Mouse (Mus musculus): ENCODE measurements at regions not wholly inside any gene's neighbourhood (a gene's known extent, or its start where the extent isn't known, plus 50 kb on each side); places are given as distances from the start of the nearest gene placed in this dataset.

GRCm38 (mm10) chr4:83988314-83988713 is 463.0 kb downstream of the Ccdc171 start:
- Histone ChIP-seq H3K4me1 (peaks cover 19% of the 10 kb centered on the region), H3K9me3 (replicated peaks) (no peaks in the 10 kb centered on the region), H3K27ac (replicated peaks) (no peak overlapping the region), H3K36me3 (no peaks in the 10 kb centered on the region), H3K9ac (replicated peaks) (no peak overlapping the region), H3K27me3 (replicated peaks) (no peaks in the 10 kb centered on the region), H3K4me2 (no peak overlapping the region), H3K4me3 (replicated peaks) (no peak overlapping the region)
- 52% methylated on average over 5 of the region's 5 CpGs for WGBS
- ATAC-seq (ENCODE audit: low FRiP score), result no peak

GRCm38 (mm10) chr4:83990126-83990989 is 465.0 kb downstream of the Ccdc171 start:
- Histone ChIP-seq H3K9me3 (replicated peaks) (no peaks in the 10 kb centered on the region), H3K27me3 (replicated peaks) (no peaks in the 10 kb centered on the region), H3K4me2 (no peak overlapping the region), H3K4me3 (replicated peaks) (no peak overlapping the region), H3K36me3 (no peaks in the 10 kb centered on the region), H3K4me1 (peaks cover 19% of the 10 kb centered on the region), H3K9ac (replicated peaks) (no peak overlapping the region), H3K27ac (replicated peaks) (no peak overlapping the region)
- WGBS, result 42% methylated on average over 13 of the region's 13 CpGs
- no peak for ATAC-seq (ENCODE audit: low FRiP score)

- peaks cover 19% of the 10 kb centered on the region for H3K4me1 ChIP-seq
- H3K9me3 ChIP-seq (replicated peaks), result no peaks in the 10 kb centered on the region
- no peaks in the 10 kb centered on the region for H3K36me3 ChIP-seq
- H3K9ac ChIP-seq (replicated peaks), result no peak overlapping the region
- H3K4me2 ChIP-seq, result no peak overlapping the region
- 62% methylated on average over 4 of the region's 4 CpGs for WGBS
- no peak overlapping the region for H3K4me3 ChIP-seq (replicated peaks)
- ATAC-seq (ENCODE audit: low FRiP score), result no peak
- no peak overlapping the region for H3K27ac ChIP-seq (replicated peaks)
- H3K27me3 ChIP-seq (replicated peaks), result no peaks in the 10 kb centered on the region
Observed at GRCm38 (mm10) chr4:83991195-83991594, 465.9 kb downstream of the Ccdc171 start.

- H3K9ac ChIP-seq (replicated peaks), result no peak overlapping the region
- no peak overlapping the region for H3K4me3 ChIP-seq (replicated peaks)
- H3K27ac ChIP-seq (replicated peaks), result no peak overlapping the region
- H3K36me3 ChIP-seq, result no peaks in the 10 kb centered on the region
- no peaks in the 10 kb centered on the region for H3K9me3 ChIP-seq (replicated peaks)
- ATAC-seq (ENCODE audit: low FRiP score), result no peak
- H3K4me1 ChIP-seq, result peaks cover 4% of the 10 kb centered on the region; the same call in 1 of the 2 replicates
- WGBS, result 72% methylated on average over 4 of the region's 4 CpGs
- H3K4me2 ChIP-seq, result no peak overlapping the region
- no peaks in the 10 kb centered on the region for H3K27me3 ChIP-seq (replicated peaks)
Observed at GRCm38 (mm10) chr4:83997079-83997478, 471.7 kb downstream of the Ccdc171 start.

GRCm38 (mm10) chr4:84001645-84002044 is 476.3 kb downstream of the Ccdc171 start:
- Histone ChIP-seq H3K9me3 (replicated peaks) (no peaks in the 10 kb centered on the region), H3K27me3 (replicated peaks) (no peaks in the 10 kb centered on the region), H3K4me2 (no peak overlapping the region), H3K4me1 (peaks cover 11% of the 10 kb centered on the region), H3K27ac (replicated peaks) (no peak overlapping the region), H3K4me3 (replicated peaks) (no peak overlapping the region), H3K9ac (replicated peaks) (no peak overlapping the region), H3K36me3 (no peaks in the 10 kb centered on the region)
- 64% methylated on average over 7 of the region's 7 CpGs for WGBS
- ATAC-seq (ENCODE audit: low FRiP score), result no peak

GRCm38 (mm10) chr4:84004055-84004778 is 478.9 kb downstream of the Ccdc171 start:
- no peak for ATAC-seq (ENCODE audit: low FRiP score)
- H3K4me1 ChIP-seq, result peaks cover 11% of the 10 kb centered on the region
- H3K9me3 ChIP-seq (replicated peaks), result no peaks in the 10 kb centered on the region
- no peak overlapping the region for H3K27ac ChIP-seq (replicated peaks)
- H3K36me3 ChIP-seq, result no peaks in the 10 kb centered on the region
- no peaks in the 10 kb centered on the region for H3K27me3 ChIP-seq (replicated peaks)
- WGBS, result 82% methylated on average over 7 of the region's 7 CpGs
- no peak overlapping the region for H3K4me2 ChIP-seq
- H3K4me3 ChIP-seq (replicated peaks), result no peak overlapping the region
- no peak overlapping the region for H3K9ac ChIP-seq (replicated peaks)

GRCm38 (mm10) chr4:84004786-84005382 is 479.5 kb downstream of the Ccdc171 start:
- ATAC-seq (ENCODE audit: low FRiP score), result peak; percentile 53; the same call in 1 of the 2 replicates
- H3K9me3 ChIP-seq (replicated peaks), result no peaks in the 10 kb centered on the region
- H3K4me1 ChIP-seq, result peaks cover 11% of the 10 kb centered on the region
- no peaks in the 10 kb centered on the region for H3K36me3 ChIP-seq
- WGBS, result 34% methylated on average over 10 of the region's 10 CpGs
- H3K4me2 ChIP-seq, result no peak overlapping the region
- no peak overlapping the region for H3K4me3 ChIP-seq (replicated peaks)
- peak overlapping the region; percentile 33; the same call in 1 of the 2 replicates for H3K27ac ChIP-seq (replicated peaks)
- H3K9ac ChIP-seq (replicated peaks), result no peak overlapping the region
- no peaks in the 10 kb centered on the region for H3K27me3 ChIP-seq (replicated peaks)

GRCm38 (mm10) chr4:84011941-84012340 is 486.6 kb downstream of the Ccdc171 start:
- 66% methylated on average over 6 of the region's 6 CpGs for WGBS
- no peaks in the 10 kb centered on the region for H3K27me3 ChIP-seq (replicated peaks)
- H3K9me3 ChIP-seq (replicated peaks), result no peaks in the 10 kb centered on the region

GRCm38 (mm10) chr4:84015139-84015538 is 489.8 kb downstream of the Ccdc171 start:
- 91% methylated on average over 4 of the region's 4 CpGs for WGBS
- no peak overlapping the region for H3K9ac ChIP-seq (replicated peaks)
- ATAC-seq (ENCODE audit: low FRiP score), result no peak

More at GRCm38 (mm10) chr4:84011941-84012340, 486.6 kb downstream of the Ccdc171 start:
- Histone ChIP-seq H3K27ac (replicated peaks) (no peak overlapping the region), H3K9ac (replicated peaks) (no peak overlapping the region), H3K4me3 (replicated peaks) (no peak overlapping the region), H3K4me2 (no peak overlapping the region), H3K36me3 (no peaks in the 10 kb centered on the region), H3K4me1 (peaks cover 5% of the 10 kb centered on the region; the same call in 1 of the 2 replicates)
- no peak for ATAC-seq (ENCODE audit: low FRiP score)

GRCm38 (mm10) chr4:84015552-84016169 is 490.3 kb downstream of the Ccdc171 start:
- Histone ChIP-seq H3K36me3 (no peaks in the 10 kb centered on the region), H3K9ac (replicated peaks) (no peak overlapping the region), H3K4me2 (no peak overlapping the region), H3K27me3 (replicated peaks) (no peaks in the 10 kb centered on the region), H3K9me3 (replicated peaks) (no peaks in the 10 kb centered on the region), H3K4me3 (replicated peaks) (no peak overlapping the region), H3K27ac (replicated peaks) (no peak overlapping the region), H3K4me1 (peaks cover 5% of the 10 kb centered on the region; the same call in 1 of the 2 replicates)
- ATAC-seq (ENCODE audit: low FRiP score), result no peak
- 82% methylated on average over 8 of the region's 8 CpGs for WGBS

More at GRCm38 (mm10) chr4:84015139-84015538, 489.8 kb downstream of the Ccdc171 start:
- H3K9me3 ChIP-seq (replicated peaks), result no peaks in the 10 kb centered on the region
- H3K36me3 ChIP-seq, result no peaks in the 10 kb centered on the region
- H3K4me3 ChIP-seq (replicated peaks), result no peak overlapping the region
- no peak overlapping the region for H3K27ac ChIP-seq (replicated peaks)
- no peak overlapping the region for H3K4me2 ChIP-seq
- H3K4me1 ChIP-seq, result peaks cover 5% of the 10 kb centered on the region; the same call in 1 of the 2 replicates
- H3K27me3 ChIP-seq (replicated peaks), result no peaks in the 10 kb centered on the region

GRCm38 (mm10) chr4:84018135-84018534 is 492.8 kb downstream of the Ccdc171 start:
- Histone ChIP-seq H3K4me2 (no peak overlapping the region), H3K4me3 (replicated peaks) (no peak overlapping the region), H3K9ac (replicated peaks) (no peak overlapping the region), H3K27me3 (replicated peaks) (no peaks in the 10 kb centered on the region), H3K36me3 (no peaks in the 10 kb centered on the region), H3K4me1 (peaks cover 5% of the 10 kb centered on the region; the same call in 1 of the 2 replicates), H3K27ac (replicated peaks) (no peak overlapping the region), H3K9me3 (replicated peaks) (no peaks in the 10 kb centered on the region)
- 87% methylated on average over 7 of the region's 7 CpGs for WGBS
- no peak for ATAC-seq (ENCODE audit: low FRiP score)

Data from neural tube, embryonic 15.5 days (tissue).